Mouse (Mus musculus) heart, embryonic 12.5 days (tissue): ENCODE data around the gene Mlec. TPM values are rescaled to one million over a fixed set of nuclear protein-coding genes. Genes with fewer than 3 reads are reported as not detected.
"Not testable (repeated sequence)": the region's sequence is repeated elsewhere in the genome, so short reads cannot be mapped to it uniquely, and the experiment has no call there.

Source experiments
- ATAC-seq: fragments of 200-750 bp; cut with Nextera tagmentation; 2 replicates; pipeline ENCODE4 v1.8.0; 2017; ENCODE audit warnings: moderate TSS enrichment, moderate library complexity; ENCODE audit not compliant: insufficient number of reproducible peaks, low FRiP score
- H3K27ac ChIP-seq: fragments of 300-500 bp; sonication (generic); 2 replicates; pipeline ENCODE4 v1.5.1; 2016; ENCODE audit warnings: mild to moderate bottlenecking, moderate library complexity; ENCODE audit not compliant: poor library complexity, severe bottlenecking
- H3K27me3 ChIP-seq: fragments of 300-500 bp; sonication (generic); replicated peaks from 2 replicates; pipeline ENCODE4 v1.6.1; 2016; ENCODE audit warnings: mild to moderate bottlenecking, moderate library complexity
- H3K36me3 ChIP-seq: fragments of 300-500 bp; sonication (generic); 2 replicates; pipeline ENCODE4 v1.6.1; 2016; ENCODE audit warnings: mild to moderate bottlenecking, moderate library complexity
- H3K4me1 ChIP-seq: fragments of 300-500 bp; sonication (generic); replicated peaks from 2 replicates; pipeline ENCODE4 v1.6.1; 2016; ENCODE audit warnings: mild to moderate bottlenecking
- H3K4me2 ChIP-seq: fragments of 300-500 bp; sonication (generic); 2 replicates; pipeline ENCODE4 v1.6.1; 2016; ENCODE audit warnings: mild to moderate bottlenecking, moderate library complexity
- H3K4me3 ChIP-seq: fragments of 300-500 bp; sonication (generic); 2 replicates; pipeline ENCODE4 v1.5.1; 2016; ENCODE audit warnings: mild to moderate bottlenecking
- H3K9ac ChIP-seq: fragments of 300-500 bp; sonication (generic); 2 replicates; pipeline ENCODE4 v1.6.1; 2016; ENCODE audit warnings: mild to moderate bottlenecking, moderate library complexity
- H3K9me3 ChIP-seq: fragments of 300-500 bp; sonication (generic); replicated peaks from 2 replicates; pipeline ENCODE4 v1.6.1; 2016; ENCODE audit warnings: mild to moderate bottlenecking, moderate library complexity
- WGBS: fragments of 180-500 bp; shearing (Covaris S2); methylation state at CpG from one replicate; pipeline ENCODE4 v1.1.7; 2016; 5-methylcytosine and 5-hydroxymethylcytosine counted together
- polyA plus RNA-seq: library from polyadenylated mRNA; unstranded; fragments of >200 nt; fragmentation: Nextera tagmentation; extraction: Ambion mirVana; gene quantifications from 2 replicates; pipeline ENCODE4 v1.2.1, GENCODE M21; 2016

Mlec gene
- polyA plus RNA-seq, 1 experiment from 2014 or later, result 103 TPM

DNA sequence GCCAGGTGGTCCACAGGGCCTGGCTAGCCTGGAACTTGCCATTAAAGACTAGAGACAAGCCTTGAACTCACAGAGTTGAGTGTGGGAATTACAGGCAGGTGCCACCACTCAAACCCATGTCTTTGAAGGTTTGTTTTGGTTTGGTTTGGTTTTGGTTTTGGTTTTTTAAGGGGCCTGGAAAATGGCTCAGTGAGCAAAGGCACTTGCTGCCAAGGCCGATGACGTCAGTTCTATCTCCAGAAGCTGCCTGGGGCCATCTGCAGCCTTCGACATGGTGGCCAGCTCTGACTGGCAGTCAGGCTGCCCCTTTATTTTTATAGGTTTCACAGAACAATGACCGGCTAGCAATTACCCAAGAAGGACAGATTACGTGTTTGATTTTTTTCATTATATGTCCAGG, 37.0 kb downstream of the Mlec start:
- Histone ChIP-seq H3K4me3 (no peak overlapping the region), H3K27ac (no peak overlapping the region), H3K9me3 (0 out of 2 replicates have a peak, but pooled peaks cover 4% of the 10 kb centered on the region), H3K36me3 (peaks cover 36% of the 10 kb centered on the region), H3K4me1 (peaks cover 10% of the 10 kb centered on the region), H3K4me2 (no peak overlapping the region), H3K9ac (no peak overlapping the region), H3K27me3 (no peaks in the 10 kb centered on the region)
- no peak for ATAC-seq
- 81% methylated on average over 5 of the region's 5 CpGs for WGBS

DNA sequence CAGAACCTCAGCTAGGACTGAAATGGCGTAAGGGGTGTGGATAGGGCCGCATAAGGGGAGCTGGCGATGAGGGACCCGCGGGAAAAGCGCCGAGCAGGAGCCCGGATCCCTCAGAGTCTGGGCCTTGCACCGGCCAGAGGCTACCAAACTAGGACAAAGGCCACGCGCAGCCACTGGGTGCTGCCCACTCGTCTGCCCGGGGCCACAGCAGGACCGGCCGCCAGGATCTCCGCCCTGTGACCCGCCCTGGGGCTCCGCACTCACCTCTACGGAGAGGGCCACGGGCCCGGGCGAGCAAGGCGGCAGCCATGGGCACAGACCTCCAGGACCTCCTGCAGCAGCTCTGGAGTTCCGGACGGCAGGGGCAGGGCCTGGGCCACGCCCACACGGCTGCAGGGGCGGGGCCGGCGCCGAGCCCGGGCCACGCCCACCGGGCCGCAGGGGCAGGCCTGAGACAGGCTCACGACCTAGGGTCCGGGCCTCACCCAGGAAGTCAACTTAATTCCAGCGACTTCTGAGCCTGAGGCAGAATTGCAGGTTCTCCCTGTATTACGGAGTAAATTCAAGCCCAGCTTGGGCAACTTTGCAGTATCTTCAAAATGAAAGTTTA, 38.9 kb downstream of the Mlec start, which contains the start of gene Acads:
TSS of gene Acads (minus strand) at position 386 of the 610 bp plus-strand sequence.
- peak within 1 kb of the TSS; percentile 88 for H3K9ac ChIP-seq
- H3K27ac ChIP-seq, result peak within 1 kb of the TSS; percentile 44
- WGBS, result under 1% methylated on average over 39 of the region's 39 CpGs
- H3K9me3 ChIP-seq, result 0 out of 2 replicates have a peak, but pooled peaks cover 4% of the 10 kb centered on the region
- H3K36me3 ChIP-seq, result peaks cover 47% of the 10 kb centered on the region
- peak; percentile 95 for ATAC-seq
- peak within 1 kb of the TSS; percentile 73 for H3K4me3 ChIP-seq
- no peaks in the 10 kb centered on the region for H3K27me3 ChIP-seq
- peak within 1 kb of the TSS; percentile 77 for H3K4me2 ChIP-seq
- peaks cover 3% of the 10 kb centered on the region; the same call in 1 of the 2 replicates for H3K4me1 ChIP-seq

DNA sequence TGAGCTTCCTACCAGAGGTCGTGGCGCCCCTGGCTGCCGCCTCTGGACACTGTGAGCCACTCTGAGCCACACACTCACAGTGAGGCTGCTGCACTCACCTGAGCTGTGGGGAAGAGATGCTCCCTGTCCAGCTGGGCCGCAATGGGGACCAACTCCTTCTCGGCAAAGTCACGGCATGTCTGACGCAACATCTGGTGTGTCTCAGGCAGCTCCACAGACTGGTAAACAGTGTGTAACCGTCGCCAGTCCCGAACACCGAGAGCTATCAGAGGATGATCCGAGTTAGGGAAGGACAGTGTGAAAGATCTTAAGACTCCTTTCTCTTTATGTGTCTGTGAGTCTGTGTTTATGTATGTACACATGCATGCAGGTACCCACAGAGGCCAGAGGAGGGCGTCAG, 40.5 kb downstream of the Mlec start:
- peaks cover 54% of the 10 kb centered on the region for H3K36me3 ChIP-seq
- no peak overlapping the region for H3K4me2 ChIP-seq
- no peaks in the 10 kb centered on the region for H3K27me3 ChIP-seq
- H3K27ac ChIP-seq, result no peak overlapping the region
- H3K4me3 ChIP-seq, result no peak overlapping the region
- peaks cover 3% of the 10 kb centered on the region; the same call in 1 of the 2 replicates for H3K4me1 ChIP-seq
- ATAC-seq, result no peak
- 0 out of 2 replicates have a peak, but pooled peaks cover 4% of the 10 kb centered on the region for H3K9me3 ChIP-seq
- whole genome bisulfite sequencing, result 93% methylated on average over 13 of the region's 13 CpGs
- H3K9ac ChIP-seq, result no peak overlapping the region

DNA sequence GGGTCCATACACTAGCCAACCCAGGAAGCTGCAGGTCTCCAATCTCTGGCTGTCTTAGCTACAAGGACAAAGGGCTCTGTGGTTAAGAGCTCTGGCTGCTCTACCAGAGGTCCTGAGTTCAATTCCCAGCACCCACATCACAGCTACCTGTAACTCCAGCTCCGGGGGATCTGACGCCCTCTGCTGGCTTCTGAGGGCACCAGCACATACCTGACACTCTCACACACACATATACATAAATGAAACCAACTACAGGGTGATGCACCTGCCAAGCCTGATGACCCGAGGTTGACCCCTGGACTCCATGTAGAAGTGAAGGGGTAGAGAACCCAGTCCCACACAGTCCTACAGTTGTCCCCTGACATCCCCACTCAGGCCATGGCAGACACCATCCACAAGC, 41.6 kb downstream of the Mlec start:
- WGBS, result 79% methylated on average over 3 of the region's 3 CpGs
- Histone ChIP-seq H3K27ac (no peak overlapping the region), H3K4me3 (no peak overlapping the region), H3K4me2 (no peak overlapping the region), H3K9ac (no peak overlapping the region), H3K36me3 (peaks cover 61% of the 10 kb centered on the region), H3K9me3 (0 out of 2 replicates have a peak, but pooled peaks cover 4% of the 10 kb centered on the region), H3K27me3 (no peaks in the 10 kb centered on the region), H3K4me1 (peaks cover 3% of the 10 kb centered on the region; the same call in 1 of the 2 replicates)
- ATAC-seq, result no peak

DNA sequence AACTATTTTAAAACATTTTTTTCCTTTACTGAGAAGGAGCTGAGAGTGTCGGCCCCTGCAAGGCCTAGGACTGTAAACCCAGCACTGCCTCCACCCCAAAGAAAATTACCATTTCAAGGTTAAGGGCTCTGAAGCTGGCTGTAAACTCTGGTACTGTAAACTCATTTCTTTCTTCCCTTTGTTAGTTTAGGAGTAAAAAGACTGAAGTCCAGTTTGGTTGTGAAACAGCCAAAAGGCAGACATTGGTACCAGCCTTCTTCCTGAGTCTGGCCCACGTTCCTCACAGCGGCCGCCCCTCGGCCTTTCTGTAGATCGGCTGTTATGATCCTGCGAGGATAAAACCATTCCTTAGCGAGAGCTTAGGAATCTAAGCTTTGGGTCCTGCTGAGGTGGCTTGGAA, 43.5 kb downstream of the Mlec start:
- H3K9ac ChIP-seq, result no peak overlapping the region
- no peak overlapping the region for H3K4me2 ChIP-seq
- 90% methylated on average over 8 of the region's 8 CpGs for WGBS
- no peak overlapping the region for H3K27ac ChIP-seq
- H3K27me3 ChIP-seq, result no peaks in the 10 kb centered on the region
- peaks cover 81% of the 10 kb centered on the region for H3K36me3 ChIP-seq
- ATAC-seq, result no peak
- peaks cover 3% of the 10 kb centered on the region; the same call in 1 of the 2 replicates for H3K4me1 ChIP-seq
- 0 out of 2 replicates have a peak, but pooled peaks cover 4% of the 10 kb centered on the region for H3K9me3 ChIP-seq
- H3K4me3 ChIP-seq, result no peak overlapping the region

DNA sequence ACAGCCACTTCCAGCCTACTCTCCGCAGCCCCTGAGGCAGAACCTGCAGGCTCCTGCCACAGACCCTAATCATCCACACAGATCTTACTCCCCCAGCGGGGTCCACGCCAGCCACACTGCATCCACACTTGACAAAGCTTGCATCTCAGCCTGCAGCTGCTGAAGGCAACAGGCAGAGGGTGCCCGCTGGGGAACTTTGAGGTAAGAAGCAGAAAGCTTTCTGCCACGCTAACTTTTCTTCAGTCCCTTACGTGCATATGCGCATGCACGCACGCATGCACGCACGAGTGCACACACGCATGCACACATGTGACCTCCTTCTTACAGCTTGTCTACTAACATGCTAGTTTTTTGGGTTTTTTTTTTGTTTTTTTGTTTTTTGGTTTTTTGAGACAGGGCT, 44.7 kb downstream of the Mlec start:
- Histone ChIP-seq H3K9ac (no peak overlapping the region), H3K9me3 (0 out of 2 replicates have a peak, but pooled peaks cover 4% of the 10 kb centered on the region), H3K27ac (no peak overlapping the region), H3K4me2 (no peak overlapping the region), H3K4me3 (no peak overlapping the region), H3K27me3 (no peaks in the 10 kb centered on the region), H3K4me1 (no peaks in the 10 kb centered on the region), H3K36me3 (peaks cover 89% of the 10 kb centered on the region)
- ATAC-seq, result no peak
- WGBS, result 93% methylated on average over 12 of the region's 12 CpGs

DNA sequence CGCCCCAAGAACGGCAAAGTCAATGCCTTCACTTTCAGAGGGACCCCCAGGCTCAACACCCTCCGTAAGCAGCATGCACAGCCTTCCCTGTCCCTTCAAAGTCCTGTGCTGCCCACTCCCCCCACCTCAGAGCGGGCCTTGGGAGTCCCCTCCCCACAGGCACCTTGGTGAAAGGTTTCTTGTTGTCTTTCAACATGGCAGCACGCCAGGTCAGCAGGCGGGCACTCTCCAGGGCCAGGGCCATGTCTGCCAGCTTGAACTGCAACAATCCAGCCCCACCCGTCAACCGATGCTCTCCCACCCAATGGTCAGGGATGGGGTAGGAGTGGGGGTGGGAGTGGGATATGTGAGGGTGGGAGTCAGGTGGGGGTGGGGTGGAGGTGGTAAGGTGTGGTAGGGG, 46.8 kb downstream of the Mlec start:
- H3K27ac ChIP-seq, result no peak overlapping the region
- no peaks in the 10 kb centered on the region for H3K9me3 ChIP-seq
- H3K36me3 ChIP-seq, result peaks cover 85% of the 10 kb centered on the region
- H3K27me3 ChIP-seq, result no peaks in the 10 kb centered on the region
- WGBS, result 94% methylated on average over 8 of the region's 8 CpGs
- H3K4me2 ChIP-seq, result no peak overlapping the region
- ATAC-seq, result no peak
- no peak overlapping the region for H3K9ac ChIP-seq
- no peaks in the 10 kb centered on the region for H3K4me1 ChIP-seq
- no peak overlapping the region for H3K4me3 ChIP-seq

DNA sequence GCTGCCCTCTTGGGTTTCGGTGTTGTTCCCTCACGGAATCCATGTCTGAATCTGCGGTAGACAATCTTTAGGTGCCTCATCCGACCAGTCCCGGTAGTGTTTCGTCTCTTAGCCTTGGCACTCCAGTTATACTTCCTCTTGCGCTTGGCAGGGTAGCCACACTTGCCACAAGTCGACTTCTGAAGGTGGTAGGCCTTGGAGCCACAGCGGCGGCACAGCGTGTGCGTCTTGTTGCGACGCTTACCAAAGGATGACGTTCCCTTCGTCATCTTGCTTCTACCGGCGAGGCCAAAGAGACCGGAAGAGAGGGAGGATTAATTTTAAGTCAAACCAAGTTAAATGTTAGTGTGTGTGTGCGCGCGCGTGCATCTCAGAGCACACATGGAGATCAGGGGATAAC, 54.7 kb downstream of the Mlec start:
- H3K9me3 ChIP-seq, H3K27ac ChIP-seq, H3K27me3 ChIP-seq, H3K4me3 ChIP-seq, H3K4me1 ChIP-seq, H3K9ac ChIP-seq, ATAC-seq, H3K4me2 ChIP-seq: not testable (repeated sequence)
- WGBS, result 94% methylated on average over 23 of the region's 23 CpGs
- H3K36me3 ChIP-seq, result peaks cover 61% of the 10 kb centered on the region

DNA sequence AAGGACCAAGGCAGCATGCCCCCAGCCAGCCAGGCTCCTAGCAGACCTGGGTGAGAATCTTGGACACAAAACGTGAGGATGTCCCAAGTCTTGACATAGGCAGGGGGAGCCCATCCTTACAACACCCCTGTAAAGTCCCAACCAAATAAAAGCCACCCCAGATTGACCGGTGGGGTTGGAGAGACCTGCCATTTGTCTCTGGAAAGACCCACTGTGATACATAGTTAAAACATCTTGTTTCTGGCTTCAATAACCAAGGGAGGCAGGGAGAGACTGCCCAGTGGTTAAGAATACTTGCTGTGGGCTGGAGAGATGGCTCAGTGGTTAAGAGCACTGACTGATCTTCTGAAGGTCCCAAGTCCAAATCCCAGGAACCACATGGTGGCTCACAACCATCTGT, 55.7 kb downstream of the Mlec start:
- no peaks in the 10 kb centered on the region for H3K4me1 ChIP-seq
- H3K9ac ChIP-seq, result no peak overlapping the region
- H3K27ac ChIP-seq, result no peak overlapping the region
- H3K4me2 ChIP-seq, result no peak overlapping the region
- H3K9me3 ChIP-seq, result no peaks in the 10 kb centered on the region
- no peak for ATAC-seq
- 86% methylated on average over 2 of the region's 2 CpGs for WGBS
- peaks cover 64% of the 10 kb centered on the region for H3K36me3 ChIP-seq
- H3K27me3 ChIP-seq, result no peaks in the 10 kb centered on the region
- H3K4me3 ChIP-seq, result no peak overlapping the region

DNA sequence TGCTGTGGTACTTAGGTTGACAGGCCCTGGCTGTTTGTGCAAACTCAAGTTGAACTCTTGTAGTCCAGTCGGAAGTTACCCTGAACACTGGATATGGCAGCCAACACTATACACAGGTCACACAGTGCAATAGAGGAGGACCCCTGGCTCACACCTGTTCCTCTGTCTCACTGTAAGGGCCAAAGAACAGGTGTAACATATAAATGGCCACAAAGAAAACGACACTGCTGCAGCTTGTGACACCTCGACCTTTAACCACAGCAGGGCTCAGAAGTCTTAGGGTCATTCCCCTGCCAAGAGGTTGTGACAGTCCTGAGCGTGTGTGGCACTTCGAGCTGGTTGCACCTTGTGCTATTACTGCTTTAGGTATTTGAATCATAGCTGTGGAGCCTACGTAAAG, 57.5 kb downstream of the Mlec start:
- no peak overlapping the region for H3K27ac ChIP-seq
- H3K4me3 ChIP-seq, result no peak overlapping the region
- H3K9me3 ChIP-seq, result no peaks in the 10 kb centered on the region
- no peaks in the 10 kb centered on the region for H3K27me3 ChIP-seq
- H3K9ac ChIP-seq, result no peak overlapping the region
- H3K4me1 ChIP-seq, result 0 out of 2 replicates have a peak, but pooled peaks cover under 1% of the 10 kb centered on the region
- H3K4me2 ChIP-seq, result no peak overlapping the region
- WGBS, result 84% methylated on average over 6 of the region's 6 CpGs
- ATAC-seq, result no peak
- peaks cover 74% of the 10 kb centered on the region for H3K36me3 ChIP-seq

DNA sequence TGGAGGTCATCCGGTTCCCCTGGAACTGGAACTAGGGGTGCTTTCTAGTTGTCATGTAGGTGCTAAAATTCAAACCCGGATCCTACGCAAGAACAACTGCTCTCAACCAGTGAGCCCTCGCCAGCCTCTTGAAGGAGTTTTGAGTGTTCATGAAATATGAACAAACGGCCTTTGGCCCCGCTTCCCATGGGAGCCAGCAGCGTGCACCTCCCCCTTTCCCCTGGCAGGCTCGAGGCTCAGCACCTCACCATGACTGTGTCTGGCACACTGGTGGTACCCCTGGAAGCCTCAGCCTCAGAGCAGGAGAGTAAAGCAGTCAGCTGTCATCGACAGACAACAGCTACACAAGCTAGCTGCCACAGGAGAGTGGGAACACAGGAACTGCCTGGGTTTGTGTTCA, 58.0 kb downstream of the Mlec start:
- H3K27me3 ChIP-seq, result no peaks in the 10 kb centered on the region
- peaks cover 5% of the 10 kb centered on the region; the same call in 1 of the 2 replicates for H3K4me1 ChIP-seq
- H3K36me3 ChIP-seq, result peaks cover 77% of the 10 kb centered on the region
- 0 out of 2 replicates have a peak overlapping the region, but pooled peaks have one; percentile 7 for H3K9ac ChIP-seq
- no peak overlapping the region for H3K4me3 ChIP-seq
- ATAC-seq, result no peak
- WGBS, result 87% methylated on average over 9 of the region's 9 CpGs
- no peak overlapping the region for H3K27ac ChIP-seq
- no peaks in the 10 kb centered on the region for H3K9me3 ChIP-seq
- H3K4me2 ChIP-seq, result no peak overlapping the region

DNA sequence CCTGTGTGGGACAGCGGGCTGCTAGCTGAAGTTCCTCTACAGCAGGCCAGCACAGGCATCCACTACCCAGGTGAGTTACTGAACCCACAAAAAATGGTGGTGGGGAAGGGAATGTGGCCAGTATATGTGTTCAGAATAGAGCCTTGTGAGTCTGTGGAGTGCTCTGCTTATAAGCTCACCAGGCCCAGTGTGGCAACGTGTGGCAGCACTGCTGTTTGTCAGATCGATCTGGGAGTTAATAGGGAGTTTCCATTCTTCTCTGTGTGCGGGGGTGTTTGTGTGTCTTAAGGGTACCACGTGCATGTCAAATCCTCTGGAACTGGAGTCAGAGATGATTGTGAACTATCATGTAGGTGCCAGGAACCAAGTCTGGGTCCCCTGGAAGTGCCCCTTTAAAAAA, 58.4 kb downstream of the Mlec start:
- Histone ChIP-seq H3K4me3 (no peak overlapping the region), H3K27me3 (no peaks in the 10 kb centered on the region), H3K27ac (no peak overlapping the region), H3K9ac (no peak overlapping the region), H3K4me1 (peaks cover 8% of the 10 kb centered on the region; the same call in 1 of the 2 replicates), H3K4me2 (no peak overlapping the region), H3K9me3 (no peaks in the 10 kb centered on the region), H3K36me3 (peaks cover 80% of the 10 kb centered on the region)
- WGBS, result 81% methylated on average over 5 of the region's 5 CpGs
- no peak for ATAC-seq
